Mouse (Mus musculus) kidney, adult 8-10 months (tissue): ENCODE results near the gene Gprc5c.

Source experiments
- DNase-seq, 2 experiments: peaks; one replicate each; pipeline ENCODE4 v3.0.0; 2022

Gene Gprc5c

DNA sequence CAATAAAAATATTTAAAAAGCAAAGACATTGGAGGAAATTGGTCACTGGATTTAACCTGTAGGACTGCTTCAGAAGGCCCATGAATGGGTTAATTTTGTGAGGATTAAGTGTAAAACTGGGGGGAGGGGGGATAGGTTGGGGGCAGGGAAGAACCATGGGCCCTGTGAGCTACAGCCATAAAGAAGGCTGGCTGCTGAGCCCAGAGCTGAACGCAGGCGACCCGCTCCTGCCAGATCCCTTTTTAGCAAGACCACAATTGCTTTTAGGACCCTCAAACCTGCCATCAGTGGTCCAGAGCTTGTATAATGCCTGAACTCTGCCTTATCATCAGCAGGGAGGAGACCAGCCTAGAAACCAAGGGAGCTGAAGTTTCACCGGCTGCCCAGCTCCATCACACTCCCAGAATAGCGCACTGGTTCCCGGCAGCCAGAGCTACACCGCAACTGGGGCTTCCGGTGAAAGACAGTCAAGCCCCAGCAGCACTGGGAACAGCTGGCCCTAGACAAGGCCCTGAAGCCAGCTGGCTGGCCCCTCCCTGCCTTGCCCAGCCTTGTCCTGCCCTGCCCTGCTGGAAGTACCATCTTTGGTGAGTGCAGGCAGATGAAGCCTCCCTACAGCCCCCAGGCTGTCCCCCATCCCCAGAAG is 7.0 kb upstream of the Gprc5c start:
- no peak for DNase-seq

DNA sequence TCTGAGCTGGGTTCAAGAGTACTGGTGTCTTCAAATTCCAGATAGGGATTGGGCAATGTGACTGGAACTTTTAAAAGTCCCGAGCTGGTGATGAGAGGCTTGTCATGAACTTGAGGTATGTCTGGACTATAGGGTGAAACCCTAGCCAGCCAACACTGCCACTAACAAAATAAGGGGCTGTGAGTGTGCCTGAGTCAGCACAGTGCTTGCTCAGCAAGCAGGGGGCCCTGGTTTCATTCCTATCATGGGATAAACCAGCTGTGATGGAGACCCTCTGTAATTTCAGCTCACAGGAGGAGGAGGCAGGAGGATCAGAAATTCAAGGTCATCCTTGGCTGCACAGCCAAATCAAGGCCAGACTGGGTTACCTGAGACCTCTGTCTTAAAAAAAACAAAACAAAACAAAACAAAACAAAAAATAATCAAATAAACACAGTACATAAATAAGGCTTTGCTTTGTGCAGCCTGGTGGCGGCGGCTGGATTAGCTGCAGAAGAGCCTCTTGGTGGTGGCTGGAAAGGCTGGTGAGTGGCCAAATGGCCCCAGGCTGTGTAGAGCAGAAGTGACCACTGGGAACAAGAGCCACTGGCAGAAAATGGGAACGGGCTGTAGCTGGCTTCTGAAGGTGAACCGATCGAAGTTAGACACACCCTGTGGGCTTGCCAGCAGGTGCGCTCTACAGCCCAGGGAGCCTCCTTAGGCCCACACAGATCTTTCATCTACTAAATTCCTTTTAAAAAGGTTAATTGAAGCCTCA is 6.3 kb upstream of the Gprc5c start:
- peak; percentile 57 to 60 for DNase-seq

DNA sequence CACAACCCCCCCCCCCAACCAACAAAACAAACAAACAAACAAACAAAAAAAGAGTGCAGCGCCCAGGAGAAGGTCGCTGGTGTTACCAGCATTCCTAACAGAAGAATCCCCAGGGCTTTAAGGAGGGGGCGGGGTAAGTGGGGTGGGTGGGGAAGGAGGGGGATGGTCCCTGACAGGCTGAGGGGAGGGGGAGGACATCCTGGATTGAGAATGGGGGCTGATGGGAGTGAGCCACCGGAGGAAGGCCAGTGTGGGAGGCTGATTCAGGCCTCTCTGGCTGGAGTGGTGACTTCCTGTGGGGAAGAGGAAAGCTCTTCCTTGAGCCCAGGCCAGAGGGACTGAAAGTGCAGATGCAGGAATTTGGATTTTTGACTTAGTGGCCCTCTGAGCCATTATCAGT is 4.6 kb upstream of the Gprc5c start:
- no peak for DNase-seq

DNA sequence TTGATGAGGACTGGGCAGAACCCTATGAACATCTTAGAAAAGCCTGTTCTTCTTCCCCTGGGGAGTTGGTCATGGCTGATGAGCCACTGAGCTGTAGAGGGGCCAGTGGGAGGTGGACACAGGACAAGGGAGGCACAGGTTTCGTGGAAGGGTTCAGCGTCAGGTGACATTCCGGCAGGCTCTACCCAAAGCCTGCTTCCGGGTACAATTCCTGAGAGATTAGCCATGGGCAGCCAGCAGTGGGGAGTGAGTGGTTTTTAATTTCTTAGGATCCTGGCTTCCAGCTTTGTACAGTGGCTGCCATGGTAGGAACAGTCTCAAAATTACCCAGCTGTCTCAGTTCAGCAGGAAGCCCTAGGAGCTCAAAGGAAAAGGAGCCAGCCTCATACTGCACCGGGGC is 3.9 kb upstream of the Gprc5c start:
- DNase-seq: no peak

DNA sequence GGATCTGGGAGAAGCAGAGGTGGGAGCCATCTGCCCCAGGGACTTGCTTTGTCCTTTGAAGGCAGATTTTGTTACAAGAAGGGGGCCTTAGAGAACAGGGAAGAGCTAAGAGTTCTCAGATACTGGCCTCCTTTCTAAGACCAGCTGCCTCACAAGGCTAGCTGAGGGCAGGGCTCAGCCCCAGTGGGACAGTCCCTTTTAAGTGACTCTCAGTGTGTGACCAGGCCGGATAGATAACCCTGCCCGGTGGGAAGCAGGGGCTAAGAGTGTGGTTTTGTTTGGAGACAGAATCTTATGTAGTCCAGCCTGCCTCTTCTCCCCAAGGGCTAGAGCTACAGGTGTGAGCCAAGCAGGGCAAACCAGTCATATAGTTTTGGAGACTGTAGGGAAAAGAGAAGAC is 1.4 kb upstream of the Gprc5c start:
- DNase-seq: no peak

DNA sequence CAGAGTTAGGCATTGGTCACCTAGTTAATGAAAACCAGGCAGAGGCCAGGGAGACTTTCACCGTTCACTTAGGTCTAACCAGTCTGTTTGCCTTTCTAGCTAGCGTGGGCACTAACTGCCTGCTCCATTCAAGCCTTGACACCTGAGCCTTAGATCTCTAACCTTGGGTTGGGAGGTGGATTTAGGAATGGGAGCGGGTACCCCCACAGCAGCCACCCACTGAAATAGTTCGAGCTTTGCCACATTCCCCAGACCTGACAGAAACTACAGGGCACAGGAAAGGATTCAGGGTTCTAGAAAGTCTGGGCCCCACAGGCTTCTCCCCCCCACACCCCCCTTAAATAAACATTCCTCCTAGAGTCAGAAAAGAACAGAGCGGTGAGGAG is 893 bp upstream of the Gprc5c start:
- DNase-seq: peak in 1 of 2 experiments; percentile 67

DNA sequence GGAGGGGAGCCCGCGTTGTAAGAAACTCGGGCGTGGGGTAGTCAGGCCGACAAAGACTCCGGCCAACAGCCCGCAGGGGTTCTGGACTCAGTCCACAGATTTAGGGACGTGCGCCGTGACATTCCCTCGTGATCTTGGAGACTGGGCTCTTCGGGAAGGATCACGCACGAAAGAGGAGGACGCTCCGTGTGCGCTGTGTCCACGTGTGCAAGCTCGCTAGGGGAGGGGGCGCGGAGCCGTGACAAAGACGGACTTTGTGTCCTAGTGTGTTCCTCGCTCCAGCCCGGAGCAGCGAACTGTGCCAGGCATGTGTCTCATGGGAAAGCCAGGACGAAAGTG is 286 bp downstream of the Gprc5c start:
- no peak for DNase-seq

DNA sequence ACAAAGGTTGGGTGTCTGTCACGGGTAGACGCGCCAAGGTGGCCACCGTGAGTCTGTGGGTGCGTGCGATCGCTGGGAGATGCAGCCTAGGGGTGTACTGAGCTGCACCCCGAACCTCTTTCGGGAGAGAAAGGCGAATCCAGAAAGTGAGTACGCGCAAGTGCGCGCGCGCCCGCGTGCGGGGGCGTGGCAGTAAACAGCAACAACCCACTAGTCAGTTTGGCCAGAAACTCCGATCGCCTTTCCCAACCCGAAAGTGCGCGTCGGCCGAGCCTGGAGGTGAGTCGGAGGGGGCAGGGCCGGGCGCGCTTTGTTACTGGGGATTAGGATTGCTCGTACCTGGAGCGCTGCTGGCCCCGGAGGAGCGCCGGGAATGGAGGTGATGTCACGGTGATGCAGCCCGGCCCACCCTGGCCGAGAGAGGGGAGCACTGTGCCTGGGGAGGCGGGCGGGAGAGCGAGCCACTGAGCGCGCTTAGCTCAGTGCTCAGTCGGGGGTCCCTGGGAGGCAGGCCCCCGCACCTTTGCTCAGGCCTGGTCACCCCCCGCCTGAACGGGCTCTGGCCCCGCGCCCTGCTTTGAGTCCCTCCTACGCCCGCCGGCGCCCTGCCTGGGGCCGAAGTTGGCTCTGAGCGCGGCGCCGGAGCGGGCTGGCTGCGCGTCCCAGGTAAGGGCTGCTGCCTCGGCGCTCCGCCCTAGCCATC is 807 bp downstream of the Gprc5c start:
- DNase-seq: peak; percentile 86 to 91

DNA sequence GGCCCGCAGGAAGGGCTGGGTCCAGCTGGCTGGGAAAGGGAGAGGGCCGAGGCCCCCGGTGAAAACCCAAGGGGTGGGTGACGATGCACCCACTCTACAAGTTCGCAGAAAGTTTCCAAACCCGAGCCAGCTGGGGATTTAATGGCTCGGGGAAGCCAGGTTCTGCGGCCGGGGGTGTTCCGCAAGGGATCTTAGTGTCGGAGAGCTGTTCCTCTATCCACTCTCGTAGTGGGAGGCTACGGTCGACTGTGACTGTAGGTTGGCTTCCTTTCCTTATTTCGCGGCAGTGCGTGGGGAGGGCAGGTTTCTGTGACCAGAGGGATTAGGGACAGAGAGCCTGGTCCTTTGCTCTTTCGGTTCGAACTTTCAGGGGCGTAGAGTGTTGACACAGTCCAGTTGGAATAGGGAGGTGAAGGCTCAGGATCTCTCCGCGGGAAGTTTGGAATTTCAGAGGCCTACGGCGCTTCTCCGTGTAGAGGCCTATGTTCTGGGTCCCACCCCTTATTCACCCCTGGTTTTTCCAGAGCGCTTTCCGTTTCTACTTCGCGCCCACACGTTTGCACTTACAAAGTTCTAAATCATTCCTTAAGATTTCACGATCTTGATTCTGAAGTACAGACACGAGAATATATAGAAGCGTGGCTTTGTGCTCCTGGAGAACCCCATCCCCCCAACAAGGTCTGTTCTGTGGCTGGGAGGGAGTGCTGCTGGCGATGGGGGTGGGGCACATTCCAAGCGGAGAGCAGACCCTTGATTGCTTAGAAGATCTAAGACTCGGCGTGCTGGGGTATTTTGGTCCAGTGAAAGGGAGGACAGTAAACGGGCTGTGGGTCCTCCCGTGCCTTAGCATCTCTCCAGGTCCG is 1.6 kb downstream of the Gprc5c start:
- DNase-seq: no peak

DNA sequence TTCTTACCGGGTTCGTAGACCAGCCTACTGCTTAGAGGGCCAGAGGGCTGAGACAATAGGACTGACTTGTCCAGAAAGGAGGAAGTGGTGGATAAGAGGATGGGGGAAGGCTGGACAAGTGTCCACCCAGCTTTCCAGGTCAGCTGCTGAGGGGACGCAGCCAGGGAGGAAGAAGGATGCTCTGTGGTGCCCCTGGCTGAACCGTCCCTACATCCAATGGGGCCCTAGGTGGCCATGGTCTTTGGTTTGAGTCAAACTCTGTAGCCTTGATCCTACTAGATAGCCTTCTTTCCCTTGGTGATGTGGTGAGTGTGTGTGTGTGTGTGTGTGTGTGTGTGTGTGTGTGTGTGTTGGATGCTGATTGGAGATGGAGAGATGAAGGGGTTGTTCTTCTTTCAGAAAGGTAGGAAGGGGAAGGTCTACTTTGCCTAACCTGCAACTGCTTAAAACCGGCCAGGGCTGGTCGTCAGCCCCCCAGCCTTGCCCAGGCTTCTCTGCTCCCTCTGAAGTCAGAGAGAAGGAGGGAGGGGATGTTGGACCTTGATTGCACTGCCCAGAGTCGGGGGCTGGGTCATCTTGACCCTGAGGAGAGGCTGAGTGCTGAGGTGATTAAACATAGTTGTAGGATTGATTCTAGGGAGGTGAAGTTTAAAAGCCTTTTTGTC is 2.4 kb downstream of the Gprc5c start:
- no peak for DNase-seq

DNA sequence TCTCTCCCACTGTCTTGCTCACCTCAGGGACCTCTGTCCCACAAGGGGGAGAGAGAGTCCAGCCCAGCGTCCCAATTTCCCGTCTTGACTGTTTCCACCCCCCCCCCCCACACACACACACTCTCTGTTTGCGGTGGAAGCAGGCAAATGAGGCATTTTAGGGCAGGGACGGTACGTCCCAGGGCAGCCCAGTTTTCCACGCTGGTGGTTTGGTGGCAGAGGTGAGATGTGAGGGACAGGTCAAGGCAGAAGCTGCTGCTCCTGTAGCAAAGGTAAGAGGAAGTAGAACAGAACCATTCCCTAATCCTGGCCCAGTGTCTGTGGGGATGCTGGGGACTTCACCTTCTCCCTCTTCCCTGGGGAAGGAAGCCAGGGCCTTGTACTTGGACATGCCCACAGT is 3.6 kb downstream of the Gprc5c start:
- DNase-seq: no peak

DNA sequence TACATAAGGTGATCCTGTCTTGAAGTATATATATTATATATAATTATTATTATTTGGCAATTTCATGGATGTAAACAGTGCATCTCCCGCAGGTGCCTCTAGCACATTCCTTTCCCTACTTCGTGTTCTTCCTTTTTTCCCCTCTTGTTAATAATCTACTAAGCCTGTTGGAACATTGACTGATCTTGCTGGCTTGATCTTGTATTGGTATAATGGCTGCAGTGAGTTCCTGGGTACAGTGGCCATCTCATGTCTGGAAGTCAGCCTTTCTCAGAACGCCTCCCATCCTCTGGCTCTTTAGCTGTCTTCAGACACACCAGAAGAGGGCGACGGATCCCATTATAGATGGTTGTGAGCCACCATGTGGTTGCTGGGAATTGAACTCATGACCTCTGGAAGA is 5.2 kb downstream of the Gprc5c start:
- peak; percentile 48 to 78 for DNase-seq

DNA sequence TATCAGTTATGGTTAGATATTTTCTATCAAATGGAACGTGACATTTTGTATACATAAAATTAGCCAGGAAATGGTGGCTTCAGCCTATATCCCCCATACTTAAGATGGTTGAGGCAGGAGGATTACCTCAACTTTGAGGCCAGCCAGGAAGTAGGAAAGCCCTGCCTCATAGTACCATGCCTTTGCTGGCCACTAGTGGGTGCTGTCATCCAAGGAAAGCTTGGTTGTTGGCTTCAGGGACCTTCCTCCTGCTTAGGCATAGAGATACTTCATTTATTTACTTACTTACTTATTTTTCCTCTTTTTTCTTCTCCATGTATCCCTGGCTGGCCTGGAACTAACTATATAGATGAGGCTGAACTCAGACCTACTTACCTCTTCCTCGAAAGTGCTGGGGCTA is 7.7 kb downstream of the Gprc5c start:
- no peak for DNase-seq

DNA sequence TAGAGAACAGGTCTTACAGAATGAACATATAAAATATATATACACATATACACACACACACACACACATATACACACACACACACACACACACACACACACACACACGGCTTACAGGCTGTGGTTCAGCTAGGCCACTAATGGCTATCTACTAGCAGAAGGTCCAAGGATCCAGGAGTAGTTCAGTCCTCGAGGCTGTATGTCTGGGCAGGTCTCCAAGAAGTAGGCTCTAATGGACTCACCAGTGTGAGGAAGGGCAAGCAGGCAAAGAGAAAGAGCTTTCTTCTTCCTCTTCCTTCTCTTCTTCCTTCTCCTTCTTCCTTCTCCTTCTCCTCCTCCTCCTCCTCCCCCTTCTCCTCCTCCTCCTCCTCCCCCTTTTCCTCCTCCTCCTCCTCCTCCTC is 10.1 kb downstream of the Gprc5c start:
- peak in 1 of 2 experiments; percentile 29 for DNase-seq

DNA sequence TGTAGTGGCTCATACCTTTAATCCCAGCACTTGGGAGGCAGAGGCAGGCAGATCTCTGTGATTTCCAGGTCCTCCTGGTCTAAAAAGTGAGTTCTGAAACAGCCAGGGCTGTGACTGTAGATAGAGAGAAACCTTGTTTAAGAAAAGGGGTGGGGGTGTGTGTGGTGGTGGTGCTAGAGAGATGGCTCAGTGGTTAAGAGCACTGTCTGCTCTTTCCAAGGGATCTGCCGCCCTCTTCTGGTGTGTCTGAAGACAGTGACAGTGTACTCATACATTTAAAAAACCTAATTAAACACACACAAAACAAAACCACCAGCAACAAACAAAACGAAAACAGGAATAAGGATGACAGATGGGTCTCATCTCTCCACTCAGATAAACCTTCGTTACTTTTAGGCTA is 11.7 kb downstream of the Gprc5c start:
- no peak for DNase-seq

DNA sequence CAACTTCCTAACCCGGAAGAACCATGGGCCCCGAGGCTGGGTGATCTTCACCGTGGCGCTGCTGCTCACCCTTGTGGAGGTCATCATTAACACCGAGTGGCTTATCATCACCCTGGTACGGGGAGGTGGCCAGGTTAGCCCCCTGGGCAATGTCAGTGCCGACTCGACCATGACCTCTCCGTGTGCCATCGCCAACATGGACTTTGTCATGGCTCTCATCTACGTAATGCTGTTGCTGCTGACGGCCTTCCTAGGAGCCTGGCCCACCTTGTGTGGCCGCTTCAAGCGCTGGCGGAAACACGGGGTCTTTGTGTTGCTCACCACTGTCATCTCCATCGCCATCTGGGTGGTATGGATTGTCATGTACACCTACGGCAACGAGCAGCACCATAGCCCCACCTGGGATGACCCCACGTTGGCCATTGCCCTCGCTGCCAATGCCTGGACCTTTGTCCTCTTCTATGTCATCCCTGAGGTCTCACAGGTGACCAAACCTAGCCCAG is 13.0 kb downstream of the Gprc5c start:
- peak in 1 of 2 experiments; percentile 24 for DNase-seq

DNA sequence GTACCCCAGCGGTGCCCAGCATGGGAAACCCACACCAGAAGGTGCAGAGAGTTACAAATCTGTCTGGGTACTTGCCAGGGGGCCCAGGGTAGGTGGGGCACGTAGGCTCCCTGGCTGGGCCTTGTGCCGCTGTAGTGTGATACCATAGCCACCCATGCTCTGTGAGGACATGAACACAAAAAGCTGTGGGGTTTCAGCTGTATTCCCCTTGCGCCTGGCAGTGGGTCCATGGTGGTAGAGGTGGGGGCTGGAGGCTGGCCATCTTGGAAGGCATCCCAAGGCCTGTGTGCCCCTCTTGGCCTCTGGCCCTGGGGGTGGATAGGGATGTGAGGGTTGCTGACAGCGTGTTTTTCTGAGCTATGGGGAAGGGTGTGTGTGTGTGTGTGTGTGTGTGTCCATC is 15.0 kb downstream of the Gprc5c start:
- peak; percentile 73 to 76 for DNase-seq

DNA sequence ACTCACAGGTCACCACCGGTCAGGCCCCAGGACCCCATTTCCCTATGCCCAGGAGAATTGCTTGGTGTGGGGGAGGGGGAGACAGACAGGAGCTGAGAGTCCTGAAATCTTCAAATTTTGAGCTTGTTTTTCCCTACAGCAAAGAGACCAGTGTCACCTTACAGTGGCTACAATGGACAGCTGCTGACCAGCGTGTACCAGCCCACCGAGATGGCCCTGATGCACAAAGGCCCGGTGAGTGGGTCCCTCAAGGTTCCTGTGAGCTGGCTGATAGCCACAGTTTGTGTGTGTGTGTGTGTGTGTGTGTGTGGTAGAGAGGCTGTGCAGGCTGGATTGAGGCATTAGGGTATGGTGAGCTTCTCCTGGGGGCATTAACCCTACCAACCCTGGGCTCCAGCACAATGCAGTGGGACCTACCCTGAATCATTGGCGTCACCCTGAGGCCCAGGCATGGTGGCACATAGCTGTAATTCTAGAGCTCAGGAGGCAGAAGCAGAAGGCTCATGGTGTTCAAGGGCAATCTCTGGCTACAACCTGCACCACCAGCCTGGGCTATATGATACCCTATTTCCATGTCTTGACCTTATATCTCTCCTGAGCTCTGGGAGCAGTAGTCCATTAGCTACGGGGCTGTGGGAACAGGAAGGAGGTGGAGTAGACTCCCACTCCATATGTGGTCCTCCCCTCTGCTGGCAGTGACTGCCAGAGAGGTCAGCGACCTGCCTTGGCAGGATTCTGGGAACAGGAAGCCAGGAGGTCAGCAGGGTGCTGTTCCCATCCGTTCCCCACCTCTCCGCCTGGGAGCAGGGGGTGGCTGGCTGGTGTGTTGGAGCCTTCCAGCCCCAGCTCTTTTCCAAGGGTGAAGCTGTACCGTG is 15.8 kb downstream of the Gprc5c start:
- peak; percentile 85 to 90 for DNase-seq

DNA sequence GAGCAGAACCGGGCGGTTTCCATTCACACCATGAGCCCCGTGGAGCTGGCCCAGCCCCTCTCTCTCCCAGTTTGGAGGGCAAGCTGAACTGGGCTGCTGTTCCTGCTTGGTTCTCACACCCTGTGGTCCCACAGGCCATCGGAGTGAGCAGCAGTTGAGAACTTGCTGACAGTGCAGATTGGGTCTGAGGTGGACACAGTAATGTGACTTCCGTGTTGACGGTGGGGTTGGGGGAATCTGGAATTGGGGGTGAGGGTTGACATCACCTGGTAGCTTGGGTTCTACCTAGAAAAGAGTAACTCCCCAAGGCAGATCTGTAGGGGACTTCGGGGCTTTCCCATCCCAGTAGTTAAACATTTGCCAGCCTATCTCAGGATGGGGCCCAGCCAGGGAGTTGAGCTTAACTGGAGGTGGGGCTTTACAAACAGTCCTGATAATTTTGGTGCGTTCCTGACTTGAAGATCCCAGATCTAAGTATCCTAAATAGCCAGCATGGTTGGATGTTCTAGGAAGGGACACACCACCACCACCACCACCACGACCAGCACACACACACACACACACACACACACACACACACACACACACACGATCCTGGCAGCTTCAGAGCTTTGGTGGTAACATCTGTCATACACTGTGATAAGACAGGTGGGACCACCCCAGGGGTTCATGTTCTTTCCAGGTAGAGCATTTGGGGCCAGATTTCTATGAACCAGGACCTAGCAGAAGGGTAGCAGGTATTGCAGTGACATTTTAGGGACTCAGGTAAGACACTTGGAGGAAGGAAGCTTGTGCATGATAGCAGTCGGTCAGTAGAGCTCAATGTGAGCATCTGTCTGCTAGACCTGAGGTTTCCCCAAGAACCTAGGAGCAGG is 16.6 kb downstream of the Gprc5c start:
- DNase-seq: peak; percentile 67 to 69

DNA sequence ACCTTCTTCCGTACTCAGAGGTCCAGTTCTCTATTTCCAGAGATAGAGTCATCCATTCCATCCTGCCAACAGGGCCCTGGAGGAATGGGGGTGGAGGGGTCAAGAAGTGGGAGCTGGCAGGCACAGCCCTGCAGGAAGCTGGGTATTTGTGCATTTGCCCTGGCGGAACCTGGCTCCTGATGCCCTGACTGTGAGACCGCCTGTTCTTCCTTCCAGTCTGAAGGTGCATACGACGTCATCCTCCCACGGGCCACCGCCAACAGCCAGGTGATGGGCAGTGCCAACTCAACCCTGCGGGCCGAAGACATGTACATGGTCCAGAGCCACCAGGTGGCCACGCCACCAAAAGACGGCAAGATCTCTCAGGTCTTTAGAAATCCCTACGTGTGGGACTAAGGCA is 17.3 kb downstream of the Gprc5c start:
- peak in 1 of 2 experiments; percentile 21 for DNase-seq
